Comparison of ENCODE assay signal across 9 mouse cellular contexts in the genomic region with DNA sequence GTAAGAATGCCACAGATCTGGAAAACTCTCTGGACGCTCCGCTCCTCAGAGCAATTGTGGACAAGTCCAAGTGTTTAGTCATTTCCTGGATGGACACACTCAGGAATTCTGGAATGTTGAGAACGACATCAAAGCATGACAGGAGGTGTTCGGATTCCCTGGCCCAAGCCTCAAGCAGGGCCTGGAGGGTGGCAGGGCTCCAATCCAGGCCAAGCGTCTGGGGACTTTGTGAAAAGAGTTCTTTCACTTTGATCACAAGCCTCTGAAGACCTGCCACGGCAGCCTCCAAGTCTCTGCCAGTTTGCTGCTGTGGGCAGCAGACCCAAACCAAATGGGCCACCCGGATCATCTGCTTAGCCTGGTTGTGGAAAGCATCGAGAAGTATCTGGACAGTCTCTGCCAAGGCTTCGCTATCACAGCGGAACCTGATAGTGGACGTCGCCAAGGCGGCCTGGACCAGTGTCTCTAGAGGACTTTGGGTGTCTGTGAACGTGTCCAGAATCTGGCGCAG. TPM values are rescaled to one million over a fixed set of nuclear protein-coding genes. Genes with fewer than 3 reads are reported as not detected.
DNase-seq lines count a peak whose midpoint lies in the region; ATAC-seq and TF ChIP-seq lines count a peak whose summit lies in the region.
"Had no signal": no experiment of that assay in that cellular context is flagged by ENCODE, and none has a peak within 500 bp of the region (broad histone marks: within the 10 kb centered on the region; RNA-seq: fewer than 3 reads in every experiment).

No protein-coding gene starts in this region.

- ATAC-seq in heart, embryonic 13.5 days (ENCODE audit: extremely low read depth, insufficient number of reproducible peaks, low FRiP score, low TSS enrichment) = no peak
- ATAC-seq in hindbrain, embryonic 15.5 days (ENCODE audit: low FRiP score, low read depth) = no peak
- 0 out of 2 replicates have a peak, but pooled peaks have one; percentile 4 for ATAC-seq in midbrain, embryonic 11.5 days (ENCODE audit: low FRiP score)
- ATAC-seq in CD4-positive, CD25-positive, alpha-beta regulatory T cell, adult 4 months = no peak

- DNase-seq in heart, postnatal 25 days (ENCODE audit: low spot score) = no peak
- DNase-seq in cerebellum, adult 9-11 months = peak; percentile 24
- no peak for DNase-seq in midbrain, embryonic 11.5 days (ENCODE audit: low spot score, missing footprints)
- DNase-seq in embryo, embryonic 11 days = no peak

- peak overlapping the region; percentile 57 for H3K4me3 ChIP-seq in heart, embryonic 13.5 days
- H3K4me3 ChIP-seq in E14TG2a.4 (replicated peaks; ENCODE audit: low read length) = peak overlapping the region; percentile 80
- peak overlapping the region; percentile 44 for H3K4me3 ChIP-seq in hindbrain, embryonic 15.5 days
- H3K4me3 ChIP-seq in midbrain, embryonic 11.5 days (ENCODE audit: low read depth, low read length) = peak overlapping the region; percentile 42

- H3K27me3 ChIP-seq in heart, embryonic 13.5 days (replicated peaks) = peaks cover 68% of the 10 kb centered on the region
- H3K27me3 ChIP-seq in E14TG2a.4 (ENCODE audit: insufficient read depth, low read length) = peaks cover 53% of the 10 kb centered on the region
- peaks cover 16% of the 10 kb centered on the region; the same call in 1 of the 2 replicates for H3K27me3 ChIP-seq in hindbrain, embryonic 15.5 days
- peaks cover 17% of the 10 kb centered on the region for H3K27me3 ChIP-seq in midbrain, embryonic 11.5 days (ENCODE audit: control insufficient read depth, insufficient read depth, low read length)

- intact Hi-C loops in heart, postnatal 25 days (cut with DNase I) = no loop called here

- peak overlapping the region; percentile 73 for H3K9ac ChIP-seq in heart, embryonic 13.5 days
- peak overlapping the region; percentile 41 for H3K9ac ChIP-seq in hindbrain, embryonic 15.5 days
- peak overlapping the region; percentile 64 for H3K9ac ChIP-seq in midbrain, embryonic 11.5 days (ENCODE audit: low read length)

- H3K27ac ChIP-seq in heart, embryonic 13.5 days (replicated peaks) = no peak overlapping the region
- no peak overlapping the region for H3K27ac ChIP-seq in hindbrain, embryonic 15.5 days (replicated peaks)
- H3K27ac ChIP-seq in midbrain, embryonic 11.5 days (ENCODE audit: low read depth, low read length) = no peak overlapping the region

- H3K4me2 ChIP-seq in heart, embryonic 13.5 days = peak overlapping the region; percentile 95
- H3K4me2 ChIP-seq in hindbrain, embryonic 15.5 days = peak overlapping the region; percentile 93
- peak overlapping the region; percentile 86 for H3K4me2 ChIP-seq in midbrain, embryonic 11.5 days

- no peaks in the 10 kb centered on the region for H3K9me3 ChIP-seq in heart, embryonic 13.5 days
- peaks cover 3% of the 10 kb centered on the region; the same call in 1 of the 2 replicates for H3K9me3 ChIP-seq in E14TG2a.4 (ENCODE audit: low read length)
- H3K9me3 ChIP-seq in hindbrain, embryonic 15.5 days = no peaks in the 10 kb centered on the region
- no peaks in the 10 kb centered on the region for H3K9me3 ChIP-seq in midbrain, embryonic 11.5 days (ENCODE audit: control insufficient read depth, low read length)

- no peaks in the 10 kb centered on the region for H3K36me3 ChIP-seq in heart, embryonic 13.5 days
- H3K36me3 ChIP-seq in E14TG2a.4 (ENCODE audit: insufficient read depth, low read length) = no peaks in the 10 kb centered on the region
- H3K36me3 ChIP-seq in hindbrain, embryonic 15.5 days = no peaks in the 10 kb centered on the region
- H3K36me3 ChIP-seq in midbrain, embryonic 11.5 days (ENCODE audit: control insufficient read depth, insufficient read depth, low read length) = no peaks in the 10 kb centered on the region

- 16% methylated on average over 15 of the region's 15 CpGs for WGBS in heart, embryonic 13.5 days
- WGBS in hindbrain, embryonic 15.5 days = 33% methylated on average over 15 of the region's 15 CpGs
- 37% methylated on average over 15 of the region's 15 CpGs for WGBS in midbrain, embryonic 11.5 days

- TF ChIP-seq CTCF in E14TG2a.4 (conservative IDR thresholded peaks at IDR 0.05; ENCODE audit: low read length) = no peak

- peaks cover 10% of the 10 kb centered on the region for H3K4me1 ChIP-seq in heart, embryonic 13.5 days
- H3K4me1 ChIP-seq in E14TG2a.4 (replicated peaks; ENCODE audit: low read depth, low read length) = peaks cover 13% of the 10 kb centered on the region
- H3K4me1 ChIP-seq in hindbrain, embryonic 15.5 days (replicated peaks) = peaks cover 15% of the 10 kb centered on the region
- H3K4me1 ChIP-seq in midbrain, embryonic 11.5 days (ENCODE audit: control insufficient read depth, insufficient read depth, low read length) = peaks cover 8% of the 10 kb centered on the region; the same call in 1 of the 2 replicates

RNA-seq across cellular contexts. Expression of a gene that starts 9.5 kb away (rescaled TPM):
- 0.05 TPM in 1 of 2 replicates, not detected in the other for polyA plus RNA-seq in heart, embryonic 13.5 days (2015; fragmentation: Nextera tagmentation; extraction: Ambion mirVana)
- not detected for total RNA-seq in heart, postnatal 25 days (2021)
- polyA plus RNA-seq in hindbrain, embryonic 15.5 days (2015; fragmentation: Nextera tagmentation; extraction: Ambion mirVana) = 0.75 and 0.83 TPM in 2 replicates
- polyA plus RNA-seq in midbrain, embryonic 11.5 days (2014; fragmentation: Nextera tagmentation; extraction: Ambion mirVana) = 0.08 and 0.29 TPM in 2 replicates
- polyA plus RNA-seq in CD4-positive, CD25-positive, alpha-beta regulatory T cell, adult 4 months (2017; shearing (Covaris generic)) = not detected
- total RNA-seq: heart, adult 18-20 months had no signal

RNA-seq across cellular contexts. Expression of a gene that starts 27.3 kb away (rescaled TPM):
- 7.4 and 7.5 TPM in 2 replicates for polyA plus RNA-seq in heart, embryonic 13.5 days (2015; fragmentation: Nextera tagmentation; extraction: Ambion mirVana)
- 10 to 100 TPM; 17.1 to 18.8 TPM for total RNA-seq in heart, postnatal 25 days (2021)
- polyA plus RNA-seq in hindbrain, embryonic 15.5 days (2015; fragmentation: Nextera tagmentation; extraction: Ambion mirVana) = 36.4 and 37.9 TPM in 2 replicates
- polyA plus RNA-seq in midbrain, embryonic 11.5 days (2014; fragmentation: Nextera tagmentation; extraction: Ambion mirVana) = 10.2 and 11.5 TPM in 2 replicates
- 1 to 10 TPM; 2.2 to 2.4 TPM for polyA plus RNA-seq in CD4-positive, CD25-positive, alpha-beta regulatory T cell, adult 4 months (2017; shearing (Covaris generic))
